Mouse (Mus musculus): ENCODE results near the gene Pde4b.

DNA sequence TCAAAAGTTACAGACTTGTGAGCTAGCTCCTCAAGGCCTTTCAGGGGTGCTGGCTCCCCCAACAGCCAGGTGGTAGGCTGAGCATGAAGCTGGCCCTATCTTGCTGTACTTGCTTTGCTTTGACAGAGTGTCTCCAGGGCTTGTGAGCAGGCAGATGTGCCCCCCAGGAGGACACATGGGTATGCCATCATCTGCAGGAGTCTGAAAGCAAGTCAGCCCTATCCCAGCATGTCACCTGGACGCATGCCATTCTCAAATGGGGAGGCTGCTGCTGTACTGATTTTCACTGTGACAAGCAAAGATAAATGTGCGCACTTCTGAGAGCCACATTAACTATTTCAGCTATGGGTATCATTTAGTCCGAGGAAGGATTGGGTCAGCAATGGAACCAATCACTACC, 507.2 kb downstream of the Pde4b start:
- TF ChIP-seq CTCF (IDR thresholded peaks at IDR 0.05; ENCODE audit: control insufficient read depth, insufficient read depth, low read length) (no peak), POLR2A (IDR thresholded peaks at IDR 0.05; ENCODE audit: borderline replicate concordance, control insufficient read depth, low read depth, low read length) (no peak)
